Mouse (Mus musculus) telencephalon, adult 2 months (tissue): ENCODE data around the gene Dennd4a.

Experiments used
- DNase-seq: peaks from one replicate; pipeline ENCODE4 v3.0.0-alpha.2; 2011; ENCODE audit warnings: low read depth, low spot score

Gene Dennd4a

DNA sequence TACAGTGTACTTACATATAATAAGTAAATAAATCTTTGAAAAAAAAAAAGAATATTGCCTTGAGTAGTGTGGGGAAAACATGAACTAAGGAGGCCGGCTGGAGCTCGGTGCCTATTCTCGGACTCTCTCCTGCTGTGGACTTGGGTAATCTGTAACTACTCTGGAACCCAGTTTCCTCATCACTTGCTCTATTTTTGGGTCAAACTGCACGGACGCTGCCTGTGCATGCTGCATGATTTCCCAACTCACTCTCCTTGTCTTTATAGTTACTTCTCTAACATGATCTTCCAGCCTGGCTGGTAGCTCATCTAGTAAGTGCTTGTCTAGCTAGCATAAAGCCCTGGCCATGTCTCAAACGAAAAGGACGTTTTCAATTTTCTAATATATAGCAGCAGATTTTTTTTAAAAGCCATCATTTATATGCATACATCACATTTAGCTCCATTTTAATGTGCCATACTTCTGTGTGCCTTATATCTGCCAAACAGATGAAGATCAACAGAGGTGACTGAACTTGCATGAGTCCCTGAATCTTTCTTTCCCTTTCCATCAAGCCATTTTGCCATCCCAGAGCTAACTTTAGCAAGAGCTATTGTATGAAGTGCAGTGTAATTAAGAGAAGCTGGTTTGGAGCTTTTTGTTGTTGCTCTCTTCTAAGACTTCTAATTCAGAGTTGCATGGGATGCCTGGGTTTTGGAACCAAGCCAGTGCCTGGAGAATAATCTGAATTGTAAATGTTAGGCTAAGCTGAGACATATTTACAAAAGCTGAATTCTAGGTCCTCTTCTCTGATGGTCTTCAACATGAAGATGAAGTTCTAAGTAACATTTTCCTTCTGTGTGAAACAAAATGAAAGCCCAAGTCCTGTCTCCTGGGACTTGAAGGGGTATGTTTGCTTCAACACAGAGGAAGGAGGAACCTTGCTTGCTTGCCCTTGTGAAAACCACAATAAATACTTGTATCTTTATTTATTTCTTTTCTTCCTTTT is 20.2 kb upstream of the Dennd4a start:
- DNase-seq, result no peak

DNA sequence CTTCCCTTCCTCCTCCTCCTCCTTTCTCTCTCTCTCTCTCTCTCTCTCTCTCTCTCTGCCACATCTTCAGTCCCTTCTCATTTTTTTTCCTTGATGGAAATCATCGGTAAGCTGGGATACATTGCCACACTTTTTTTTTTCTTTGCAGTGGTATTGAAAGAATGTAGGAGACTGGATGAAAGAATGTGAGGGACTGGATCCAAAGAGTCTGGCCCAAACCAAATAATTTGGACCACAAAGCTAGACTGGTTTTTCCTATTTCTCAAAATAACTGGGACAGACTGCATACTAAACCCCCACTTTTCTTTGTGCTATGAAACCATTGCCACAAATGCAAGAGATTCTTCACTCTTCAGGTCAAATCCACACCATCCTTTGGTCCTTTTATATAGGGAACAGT is 19.5 kb upstream of the Dennd4a start:
- no peak for DNase-seq

DNA sequence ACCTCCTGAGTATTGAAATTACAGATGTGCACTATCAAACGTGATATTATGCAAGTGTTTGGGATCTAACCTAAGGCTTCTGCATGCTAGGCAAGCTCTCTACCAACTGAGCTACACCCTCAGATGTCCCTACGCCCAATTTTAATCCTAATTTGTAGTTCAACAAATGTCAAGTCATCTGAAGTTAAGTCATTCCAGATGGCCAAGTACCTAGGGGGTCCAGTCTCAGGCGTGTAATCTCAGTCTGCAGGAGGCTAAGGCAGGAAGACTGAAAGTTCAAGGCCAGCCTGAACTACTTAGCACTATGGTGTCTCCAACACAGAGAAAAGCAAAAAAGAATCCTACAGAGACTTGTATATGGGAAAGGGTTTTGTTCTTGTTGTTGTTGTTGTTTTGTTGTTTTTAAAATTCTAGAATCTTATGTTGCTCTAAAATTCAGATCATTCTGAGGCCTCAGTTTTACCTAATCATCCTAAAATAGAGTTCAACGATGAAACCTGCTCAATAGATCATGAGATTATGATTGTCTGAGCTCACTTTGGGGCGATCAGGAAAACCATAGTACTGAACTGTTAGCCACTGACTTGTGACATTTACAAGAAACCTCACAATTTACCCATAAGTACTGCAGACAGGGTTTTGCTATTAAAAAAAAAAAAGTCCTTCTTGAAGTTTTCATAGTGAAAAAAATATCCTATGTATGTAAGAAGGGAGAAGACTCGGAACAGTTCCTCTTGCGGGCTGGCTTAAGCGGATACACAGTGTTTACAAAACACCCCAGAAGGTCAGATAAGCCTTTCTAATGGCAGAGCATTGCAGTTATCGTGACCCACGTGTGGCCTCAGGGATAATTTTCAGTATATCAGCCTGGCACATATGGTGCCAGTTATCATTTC is 18.5 kb upstream of the Dennd4a start:
- DNase-seq, result no peak

DNA sequence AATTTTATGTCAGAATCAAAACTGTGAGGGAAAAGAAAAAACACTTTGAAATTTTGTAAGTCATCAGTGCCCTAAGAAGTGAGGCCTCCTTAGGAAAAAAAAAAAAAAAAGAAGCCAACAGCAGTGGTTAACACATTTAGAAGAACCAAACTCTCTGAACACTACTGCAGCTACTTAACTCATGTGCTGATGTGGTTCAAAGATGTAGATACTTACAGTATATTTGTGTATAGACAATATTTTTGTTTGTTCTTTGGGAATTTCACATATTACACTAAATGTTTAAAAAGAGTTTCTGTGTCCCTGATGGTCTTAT is 17.9 kb upstream of the Dennd4a start:
- no peak for DNase-seq

DNA sequence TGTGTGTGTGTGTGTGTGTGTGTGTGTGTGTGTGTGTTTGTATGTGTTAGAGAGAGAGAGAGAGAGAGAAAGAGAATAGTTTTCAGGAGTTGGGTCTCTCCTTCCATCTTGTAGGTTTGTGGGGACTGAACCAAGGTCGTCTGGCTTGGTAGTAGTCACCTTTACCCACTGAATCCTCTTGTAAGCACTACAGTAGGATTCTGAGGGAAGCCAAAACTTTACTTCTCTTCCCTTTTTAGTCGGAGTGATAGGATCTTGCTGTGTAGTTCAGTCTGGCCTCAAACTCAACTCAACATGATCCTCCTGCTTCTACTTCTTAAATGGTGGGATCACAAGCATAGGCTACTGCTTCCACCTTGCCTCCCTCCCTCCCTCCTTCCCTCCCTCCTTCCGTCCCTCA is 17.3 kb upstream of the Dennd4a start:
- DNase-seq, result no peak

DNA sequence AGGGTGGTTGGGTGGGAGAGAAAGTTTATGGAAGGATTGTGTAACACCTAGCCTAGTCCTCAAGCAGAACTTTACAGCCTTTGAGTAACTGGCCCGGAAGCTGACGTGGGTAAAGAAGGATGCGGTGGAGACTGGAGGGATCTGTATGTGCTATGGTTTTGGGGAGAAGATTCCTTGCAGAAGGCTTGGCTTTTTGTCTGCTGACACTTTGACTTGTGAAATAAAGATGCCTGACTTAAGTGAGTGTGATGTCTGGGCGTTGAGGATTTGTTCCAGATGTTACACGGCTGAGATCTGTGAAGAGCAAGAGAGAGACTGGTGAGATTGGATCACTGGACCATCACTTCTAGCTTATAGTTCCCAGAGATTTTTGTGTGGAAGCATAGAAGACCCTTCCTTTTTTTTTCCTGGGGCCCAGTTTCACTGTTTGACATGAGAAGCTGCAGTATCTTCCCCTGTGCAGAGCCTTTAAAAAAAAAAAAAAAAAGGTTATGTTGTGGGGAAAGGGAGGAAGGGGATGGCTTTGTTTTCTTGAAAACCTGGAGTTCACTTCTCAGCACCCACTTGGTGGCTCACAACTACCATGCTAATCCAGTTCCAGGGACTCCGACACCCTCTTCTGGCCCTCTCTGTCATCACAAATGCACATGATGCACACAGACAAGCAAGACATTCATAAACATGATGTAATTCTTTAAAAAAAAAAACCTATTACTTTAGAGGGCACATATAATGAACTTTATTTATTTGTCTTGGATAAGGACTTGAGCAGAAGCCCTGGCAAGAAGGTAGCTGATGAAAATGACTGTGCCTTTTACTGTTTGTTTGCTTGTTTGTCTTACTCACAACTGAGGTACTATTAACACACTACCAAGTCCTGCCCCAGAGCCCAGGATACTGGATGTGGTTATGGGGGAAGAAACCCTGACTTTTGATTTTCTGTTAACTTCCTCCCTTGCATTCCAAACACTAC is 16.4 kb upstream of the Dennd4a start:
- DNase-seq, result no peak

DNA sequence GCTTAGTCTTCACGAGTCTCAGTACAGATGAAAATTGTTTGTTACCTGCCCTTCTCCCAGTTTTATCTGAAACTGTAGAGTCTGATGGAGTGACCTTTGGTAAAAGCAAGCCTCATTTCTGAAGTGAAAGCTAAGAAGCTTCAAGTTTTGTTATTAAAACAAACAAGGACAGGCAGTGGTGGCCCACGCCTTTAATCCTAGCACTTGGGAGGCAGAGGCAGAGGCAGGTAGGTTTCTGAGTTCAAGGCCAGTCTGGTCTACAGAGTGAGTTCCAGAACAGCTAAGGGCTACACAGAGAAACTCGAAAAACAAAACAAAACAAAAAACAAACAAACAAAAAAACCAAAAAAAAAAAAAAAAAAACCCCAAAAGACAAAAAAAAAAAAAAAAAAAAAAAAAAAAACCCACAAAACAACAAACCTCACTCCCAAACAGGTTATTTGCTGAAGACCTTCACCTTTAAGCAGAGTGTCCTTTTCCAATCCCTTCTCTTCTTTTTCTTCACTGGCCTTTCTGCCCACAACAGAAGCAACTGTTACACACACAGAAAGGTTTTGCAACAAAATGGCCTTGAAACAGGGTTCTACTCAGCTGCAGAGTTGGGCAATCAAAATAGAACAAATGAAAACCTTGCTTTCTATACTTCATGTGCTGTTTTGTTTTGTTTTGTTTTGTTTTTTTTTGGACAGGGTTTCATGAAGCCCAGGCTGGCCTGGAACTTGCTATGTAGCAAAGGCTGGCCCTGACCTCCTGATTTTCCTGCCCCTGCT is 15.1 kb upstream of the Dennd4a start:
- DNase-seq, result no peak

DNA sequence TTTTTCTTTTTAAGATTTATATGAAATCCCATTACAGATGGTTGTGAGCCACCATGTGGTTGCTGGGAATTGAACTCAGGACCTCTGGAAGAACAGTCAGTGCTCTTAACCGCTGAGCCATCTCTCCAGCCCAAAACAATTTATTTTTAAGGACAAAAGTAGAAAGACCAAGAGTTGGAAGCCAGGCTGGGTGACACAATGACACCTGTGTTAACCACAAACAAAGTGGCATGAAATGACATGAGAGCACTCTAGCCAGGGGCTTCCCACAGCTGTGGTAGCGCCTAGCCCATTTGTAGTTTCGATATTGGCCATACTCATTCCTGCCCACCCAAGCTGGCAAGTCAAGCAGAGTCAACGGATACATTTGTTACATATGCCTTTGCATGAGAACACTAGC is 13.7 kb upstream of the Dennd4a start:
- no peak for DNase-seq

DNA sequence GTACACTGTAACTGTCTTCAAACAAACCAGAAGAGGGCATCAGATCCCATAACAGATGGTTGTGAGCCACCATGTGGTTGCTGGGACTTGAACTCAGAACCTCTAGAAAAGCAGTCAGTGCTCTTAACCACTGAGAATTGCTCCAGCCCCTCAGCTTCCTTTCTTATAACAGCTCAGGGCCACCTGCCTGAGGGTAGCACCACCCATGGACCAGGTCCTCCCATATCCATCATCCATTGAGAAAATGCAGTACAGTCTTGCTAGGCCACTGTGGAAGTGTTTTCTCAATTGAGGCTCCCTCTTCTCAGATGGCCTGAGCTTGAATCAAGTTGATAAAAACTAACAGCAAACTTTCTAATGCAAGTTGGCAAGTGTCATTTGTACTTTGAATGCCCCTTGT is 13.0 kb upstream of the Dennd4a start:
- DNase-seq, result no peak

DNA sequence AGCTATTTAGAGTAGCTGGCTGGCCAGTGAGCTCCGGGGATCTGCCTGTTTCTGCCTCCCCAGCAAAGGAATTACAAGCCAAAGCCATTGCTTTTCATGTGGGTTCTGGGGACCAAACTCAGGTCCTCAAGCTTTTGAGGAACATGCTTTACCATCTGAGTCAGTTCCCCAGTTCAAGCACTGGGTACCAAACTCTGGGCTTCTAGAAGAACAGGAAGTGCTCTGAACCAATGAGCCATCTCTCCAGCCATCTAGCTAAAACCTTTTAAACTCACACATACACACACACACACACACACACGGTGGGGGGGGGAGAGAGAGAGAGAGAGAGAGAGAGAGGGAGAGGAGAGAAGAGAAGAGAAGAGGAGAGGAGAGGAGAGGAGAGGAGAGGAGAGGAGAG is 12.3 kb upstream of the Dennd4a start:
- DNase-seq, result no peak

DNA sequence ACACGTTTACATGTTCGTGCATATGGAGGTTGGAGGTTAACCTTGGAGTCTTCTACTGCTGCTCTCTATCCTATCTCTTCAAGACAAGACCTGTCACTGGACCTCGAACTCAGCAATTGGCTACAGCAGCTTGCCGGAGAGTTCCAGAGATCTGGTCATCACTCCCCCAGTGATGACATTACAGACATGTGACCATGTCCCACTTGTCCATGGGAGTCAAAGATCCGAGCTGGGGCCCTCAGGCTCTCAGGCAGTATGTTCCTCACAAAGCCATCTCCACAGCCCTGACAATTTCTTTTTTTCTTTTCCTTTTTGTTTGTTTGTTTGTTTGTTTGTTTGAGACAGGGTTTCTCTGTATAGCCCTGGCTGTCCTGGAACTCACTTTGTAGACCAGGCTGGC is 11.6 kb upstream of the Dennd4a start:
- DNase-seq, result no peak

DNA sequence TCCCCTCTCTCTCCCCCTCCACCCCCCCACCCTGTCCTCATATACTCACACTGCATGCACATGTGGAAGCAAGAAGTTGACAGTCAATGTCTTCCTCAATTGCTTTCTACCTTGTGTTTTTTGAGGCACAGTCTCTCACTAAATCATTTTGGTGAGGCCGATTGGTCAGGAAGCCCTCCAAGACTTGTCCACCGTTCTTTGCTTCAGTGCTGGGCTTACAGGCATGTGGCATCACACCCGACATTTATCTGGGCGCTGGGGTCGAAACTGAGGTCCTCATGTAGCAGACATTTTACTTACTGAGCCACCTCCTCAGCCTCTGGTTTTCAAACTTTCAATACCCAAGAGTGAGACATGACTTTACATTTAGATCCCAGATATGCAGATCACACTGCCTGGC is 8.6 kb upstream of the Dennd4a start:
- DNase-seq, result no peak

DNA sequence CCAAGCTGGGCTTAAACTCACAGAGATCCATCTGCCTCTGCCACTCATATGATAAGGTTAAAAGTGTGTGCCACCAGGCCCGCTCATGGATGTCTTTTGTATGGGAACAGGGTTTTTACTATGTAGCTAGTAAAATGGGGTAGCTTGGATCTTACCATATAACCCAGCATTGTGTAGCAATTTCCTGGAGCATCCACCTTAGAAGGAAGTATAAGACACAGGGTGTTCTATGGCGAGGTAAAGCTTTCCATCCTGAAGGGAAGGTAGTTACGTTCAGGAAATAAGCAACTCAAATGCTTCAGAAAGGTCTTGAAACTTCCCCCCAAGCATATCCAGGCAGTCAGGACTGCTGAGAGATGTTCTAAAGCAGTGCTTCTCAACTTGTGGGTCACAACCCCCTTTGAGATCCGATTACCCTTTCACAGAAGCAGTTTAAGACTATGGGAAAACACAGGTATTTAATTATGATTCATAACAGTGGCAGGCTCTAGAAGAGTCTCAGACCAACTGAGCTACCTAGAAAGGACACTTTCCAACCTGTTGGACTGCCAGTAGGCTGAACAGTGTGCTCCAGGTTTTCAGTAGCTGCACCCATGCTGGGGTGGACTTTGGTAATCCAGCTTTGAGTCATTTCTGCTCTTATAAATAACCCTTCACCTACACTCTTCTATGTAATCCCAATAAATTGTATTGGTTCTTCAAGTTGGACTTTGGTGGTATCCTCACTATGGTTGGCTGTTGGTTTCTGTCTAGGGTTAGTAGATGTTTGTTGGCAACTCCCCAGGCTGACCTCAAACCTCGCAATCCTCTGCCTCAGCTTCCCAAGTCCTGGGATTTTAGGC is 7.5 kb upstream of the Dennd4a start:
- DNase-seq, result no peak

DNA sequence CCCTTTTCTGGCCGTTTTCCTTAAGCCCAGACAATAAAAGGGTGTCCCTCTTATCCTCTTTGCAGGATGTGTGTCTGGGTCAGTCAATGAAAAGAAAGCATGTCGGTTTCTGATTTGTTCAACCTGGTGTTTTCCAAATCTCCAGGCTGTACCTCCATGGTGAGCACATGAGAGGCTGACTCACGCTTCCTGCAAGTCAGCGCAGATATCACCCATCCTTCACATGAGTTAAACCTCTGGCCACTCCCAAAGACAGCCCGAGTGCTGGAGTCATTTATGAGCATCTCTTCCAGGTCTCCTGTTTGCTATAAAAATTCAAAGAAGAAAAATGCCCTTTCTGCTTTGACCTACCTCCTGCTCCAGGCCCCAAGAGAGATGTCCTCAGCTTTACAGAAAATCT is 5.3 kb upstream of the Dennd4a start:
- DNase-seq, result no peak

DNA sequence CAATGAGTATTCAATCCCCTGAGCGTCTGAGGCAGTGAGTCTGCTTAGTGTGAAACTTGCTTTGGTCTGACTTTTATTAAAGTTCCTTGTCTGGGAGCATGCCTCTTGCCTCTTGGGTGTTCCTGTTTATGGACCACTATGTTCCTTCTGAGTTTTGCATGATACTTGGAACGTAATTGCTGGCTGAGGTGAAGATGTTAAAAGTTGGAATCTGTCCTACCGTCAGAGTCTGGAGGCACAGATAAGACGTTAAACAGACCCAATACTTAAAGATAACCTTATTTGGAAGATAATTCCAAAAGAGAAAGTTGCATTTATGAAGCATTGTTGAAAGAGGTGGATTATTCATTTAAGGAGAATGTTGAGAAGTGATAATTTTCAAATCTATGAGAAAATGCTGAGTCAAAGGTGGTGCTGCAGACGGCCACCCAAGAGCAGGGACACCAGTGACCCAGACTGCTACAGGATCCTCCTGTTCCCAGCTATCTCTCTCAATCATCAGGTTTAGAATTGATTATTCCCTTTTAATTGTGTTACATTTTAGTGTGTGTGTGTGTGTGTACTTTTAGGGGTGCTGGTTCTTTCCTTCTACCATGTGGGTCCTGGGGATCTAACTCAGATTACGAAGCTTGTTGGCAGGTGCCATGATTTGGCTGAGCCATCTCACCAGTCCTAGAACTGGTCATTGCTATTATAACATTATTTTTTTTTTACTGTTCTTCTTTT is 4.6 kb upstream of the Dennd4a start:
- DNase-seq, result no peak

DNA sequence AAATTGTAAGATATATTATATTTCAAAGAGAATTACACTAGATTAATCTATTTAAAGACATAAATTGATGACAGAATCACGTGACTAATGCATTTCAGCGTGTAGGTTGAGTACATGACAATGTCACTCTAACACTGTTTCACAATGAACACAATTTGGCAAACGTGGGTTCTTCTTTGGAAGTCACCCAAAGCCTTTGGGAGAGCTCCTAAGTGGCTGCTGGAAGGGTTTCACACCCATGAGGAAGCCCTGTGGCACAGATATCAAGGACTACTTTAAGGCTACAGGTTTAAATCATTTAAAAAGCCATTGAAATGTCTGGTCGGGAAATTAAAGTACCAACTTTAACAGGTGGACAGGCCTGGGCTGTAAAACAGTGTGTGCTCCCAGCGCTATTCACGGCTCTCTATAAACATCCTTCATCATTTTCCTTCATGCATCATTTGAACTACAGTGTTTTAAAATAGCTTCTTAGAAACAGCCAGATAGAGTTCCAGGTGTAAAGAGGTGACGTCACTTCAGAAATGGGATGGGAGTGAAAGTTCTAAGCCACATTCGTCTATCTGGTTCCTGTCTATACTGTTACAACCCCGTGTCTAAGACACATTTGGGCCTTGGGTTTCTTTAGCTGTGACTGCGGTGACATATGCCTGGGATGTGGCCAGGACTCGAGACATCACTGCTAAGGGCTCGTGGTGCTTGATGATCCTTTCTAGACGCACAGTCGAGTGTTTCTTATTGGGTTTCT is 3.9 kb upstream of the Dennd4a start:
- DNase-seq, result no peak

DNA sequence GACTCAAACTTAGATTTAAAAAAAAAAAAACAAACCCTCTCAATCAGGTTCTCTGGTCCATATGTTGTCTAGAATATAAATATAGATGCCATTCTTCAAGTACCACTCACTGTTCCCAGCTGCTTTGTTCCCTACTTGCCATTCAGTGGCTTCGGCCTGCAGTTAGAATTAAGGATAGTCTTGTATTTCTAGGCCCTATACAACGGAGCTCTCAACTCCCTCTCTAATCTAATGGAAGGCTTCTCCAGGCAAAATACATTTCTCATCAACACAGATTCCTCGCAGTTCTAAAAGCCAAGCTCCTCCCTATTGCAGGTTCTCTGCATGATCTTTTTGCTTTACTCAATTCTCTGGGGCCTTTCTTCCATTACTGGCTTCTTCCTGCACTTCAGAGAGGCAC is 1.3 kb upstream of the Dennd4a start:
- DNase-seq, result no peak
